Mouse (Mus musculus) myocyte (in vitro differentiated cells): Measurements from ENCODE around the gene Macrod2.

Experiments
- CEBPB ChIP-seq: IDR thresholded peaks from 2 replicates; pipeline ENCODE4 v1.6.1; 2011; ENCODE audit warnings: mild to moderate bottlenecking, moderate library complexity; ENCODE audit not compliant: poor library complexity, insufficient read depth, severe bottlenecking
- E2F4 ChIP-seq: IDR thresholded peaks from one replicate; pipeline ENCODE4 v1.6.1; 2011; ENCODE audit warnings: mild to moderate bottlenecking, control low read depth, moderate library complexity; ENCODE audit not compliant: insufficient read depth
- MAX ChIP-seq: IDR thresholded peaks from one replicate; pipeline ENCODE4 v1.6.1; 2011; ENCODE audit warnings: low read depth, mild to moderate bottlenecking, control low read depth
- MYOD1 ChIP-seq, 3 experiments: IDR thresholded peaks; one replicate each; pipeline ENCODE4 v1.6.1; 2011; ENCODE audit warnings: control low read depth in 2 of 3, low read depth in 2 of 3, mild to moderate bottlenecking in 2 of 3, moderate library complexity in 1 of 3; ENCODE audit not compliant: insufficient read length in 2 of 3, control insufficient read depth in 1 of 3
- MYOG ChIP-seq, 3 experiments: IDR thresholded peaks; one replicate each; pipeline ENCODE4 v1.6.1; 2011; ENCODE audit warnings: control low read depth in 2 of 3, low read depth in 2 of 3, mild to moderate bottlenecking in 2 of 3; ENCODE audit not compliant: insufficient read length in 2 of 3, control insufficient read depth in 1 of 3, insufficient read depth in 1 of 3
- POLR2A ChIP-seq: IDR thresholded peaks from one replicate; pipeline ENCODE4 v1.6.1; 2011; ENCODE audit warnings: low read depth, mild to moderate bottlenecking, control low read depth, moderate library complexity; ENCODE audit not compliant: insufficient read length
- POLR2AphosphoS2 ChIP-seq: IDR thresholded peaks from one replicate; pipeline ENCODE4 v1.6.1; 2011; ENCODE audit warnings: low read depth, control low read depth; ENCODE audit not compliant: insufficient read length
- REST ChIP-seq: IDR thresholded peaks from one replicate; pipeline ENCODE4 v1.6.1; 2011; ENCODE audit warnings: mild to moderate bottlenecking, control low read depth, moderate library complexity; ENCODE audit not compliant: insufficient read depth, insufficient read length
- SRF ChIP-seq: IDR thresholded peaks from one replicate; pipeline ENCODE4 v1.6.1; 2011; ENCODE audit warnings: low read depth; ENCODE audit not compliant: control insufficient read depth, insufficient read length
- TCF12 ChIP-seq: IDR thresholded peaks from one replicate; pipeline ENCODE4 v1.6.1; 2011; ENCODE audit warnings: mild to moderate bottlenecking, control low read depth; ENCODE audit not compliant: poor library complexity, insufficient read depth, severe bottlenecking
- TCF3 ChIP-seq: IDR thresholded peaks from one replicate; pipeline ENCODE4 v1.6.1; 2011; ENCODE audit warnings: low read depth, control low read depth; ENCODE audit not compliant: insufficient read length
- USF1 ChIP-seq: IDR thresholded peaks from one replicate; pipeline ENCODE4 v1.6.1; 2011; ENCODE audit warnings: low read depth, mild to moderate bottlenecking, control low read depth, moderate library complexity

- TF ChIP-seq MYOD1 (IDR thresholded peaks at IDR 0.05; ENCODE audit: control insufficient read depth in 1 of 3, insufficient read length in 2 of 3, low read depth in 2 of 3) (no peak), TCF12 (no peak), POLR2A (no peak), SRF (no peak), MAX (no peak), CEBPB (no peak), E2F4 (no peak), MYOG (IDR thresholded peaks at IDR 0.05; ENCODE audit: control insufficient read depth in 1 of 3, insufficient read depth in 1 of 3, insufficient read length in 2 of 3, low read depth in 2 of 3) (no peak), TCF3 (no peak), POLR2AphosphoS2 (no peak), REST (no peak), USF1 (no peak)
Measured at GRCm38 (mm10) chr2:142172706-142173105, 1777.6 kb downstream of the Macrod2 start.
